In the genomic region with DNA sequence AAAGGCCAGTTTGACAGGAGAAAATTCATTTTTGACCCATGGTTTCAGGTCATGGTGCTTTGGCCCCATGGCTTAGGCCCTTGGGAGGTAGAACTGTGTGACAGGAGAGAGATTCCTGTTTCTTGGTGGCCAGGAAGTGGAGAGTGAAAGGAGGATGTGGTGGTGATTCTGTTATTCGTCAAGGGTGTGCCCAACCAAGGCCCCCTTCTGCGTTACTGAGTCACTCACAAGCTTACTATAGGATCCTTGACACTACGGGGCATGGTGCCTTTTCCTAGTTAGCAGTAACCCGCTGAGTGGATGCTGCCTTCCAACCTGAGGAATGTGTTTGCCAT, we compare ENCODE assay signal across 14 mouse cellular contexts. TPM values are rescaled to one million over a fixed set of nuclear protein-coding genes. Genes with fewer than 3 reads are reported as not detected.
DNase-seq lines count a peak whose midpoint lies in the region; ATAC-seq and TF ChIP-seq lines count a peak whose summit lies in the region.
"Had no signal": no experiment of that assay in that cellular context is flagged by ENCODE, and none has a peak within 500 bp of the region (broad histone marks: within the 10 kb centered on the region; RNA-seq: fewer than 3 reads in every experiment).

No protein-coding gene starts in this region.

- H3K9me3 ChIP-seq in heart, embryonic 16.5 days (replicated peaks; ENCODE audit: control insufficient read depth, low read length): no peaks in the 10 kb centered on the region
- 0 out of 2 replicates have a peak, but pooled peaks cover 4% of the 10 kb centered on the region for H3K9me3 ChIP-seq in hindbrain, embryonic 12.5 days (replicated peaks)
- H3K9me3 ChIP-seq: liver, embryonic 12.5 days; midbrain, embryonic 10.5 days had no signal

- WGBS in heart, embryonic 16.5 days: 51% methylated on average over 4 of the region's 4 CpGs
- 58% methylated on average over 4 of the region's 4 CpGs for WGBS in hindbrain, embryonic 12.5 days

- DNase-seq in heart, postnatal 36 days: no peak
- DNase-seq in frontal cortex, postnatal 25 days (ENCODE audit: low spot score in 2 of 2): no peak
- DNase-seq in spleen, postnatal 10 days (ENCODE audit: low spot score in 2 of 2): no peak
- DNase-seq: adrenal gland, adult 8-10 months; cerebellum, adult 11-12 months; forebrain, postnatal 0 days; heart, postnatal 4 days had no signal

- H3K27ac ChIP-seq in heart, embryonic 16.5 days (ENCODE audit: low read length): peak overlapping the region; percentile 41; the same call in 1 of the 2 replicates
- H3K27ac ChIP-seq in brown adipose tissue, adult 24 weeks (replicated peaks; ENCODE audit: low read depth, low read length): peak overlapping the region; percentile 10; the same call in 1 of the 2 replicates
- H3K27ac ChIP-seq in hindbrain, embryonic 12.5 days: no peak overlapping the region
- H3K27ac ChIP-seq: liver, embryonic 12.5 days; midbrain, embryonic 10.5 days had no signal

- intact Hi-C loops in heart, postnatal 36 days (cut with DNase I): no loop called here

- H3K4me3 ChIP-seq in heart, embryonic 16.5 days (ENCODE audit: low read length): no peak overlapping the region
- H3K4me3 ChIP-seq in C2C12 (ENCODE audit: insufficient read depth, poor library complexity, severe bottlenecking): no peak overlapping the region
- H3K4me3 ChIP-seq in brown adipose tissue, adult 24 weeks (ENCODE audit: insufficient read depth, low read depth, low read length): no peak overlapping the region
- H3K4me3 ChIP-seq in hindbrain, embryonic 12.5 days: no peak overlapping the region
- H3K4me3 ChIP-seq: liver, embryonic 12.5 days; midbrain, embryonic 10.5 days had no signal

- no peak for TF ChIP-seq CTCF in C2C12 (IDR thresholded peaks at IDR 0.05; ENCODE audit: control insufficient read depth, insufficient read depth, insufficient read length)

- ATAC-seq in heart, embryonic 16.5 days (replicated peaks; ENCODE audit: extremely low read depth, insufficient read depth, low FRiP score): no peak
- ATAC-seq in monocyte, adult 5-6 weeks (replicated peaks; ENCODE audit: insufficient number of reproducible peaks, low FRiP score, low TSS enrichment, poor library complexity, severe bottlenecking): peak; percentile 96
- ATAC-seq in hindbrain, embryonic 12.5 days (ENCODE audit: low FRiP score): no peak
- ATAC-seq: forebrain, postnatal 0 days; liver, embryonic 12.5 days had no signal

- H3K9ac ChIP-seq in heart, embryonic 16.5 days (ENCODE audit: low read length): no peak overlapping the region
- H3K9ac ChIP-seq in hindbrain, embryonic 12.5 days: no peak overlapping the region
- H3K9ac ChIP-seq: forebrain, postnatal 0 days; liver, embryonic 12.5 days had no signal

- no peak overlapping the region for H3K4me2 ChIP-seq in heart, embryonic 16.5 days (ENCODE audit: low read depth, low read length)
- no peak overlapping the region for H3K4me2 ChIP-seq in hindbrain, embryonic 12.5 days (replicated peaks)
- H3K4me2 ChIP-seq: liver, embryonic 12.5 days had no signal

- no peaks in the 10 kb centered on the region for H3K27me3 ChIP-seq in heart, embryonic 16.5 days (ENCODE audit: control insufficient read depth, insufficient read depth, low read length)
- H3K27me3 ChIP-seq in C2C12 (ENCODE audit: control insufficient read depth, insufficient read depth, insufficient read length): no peaks in the 10 kb centered on the region
- no peaks in the 10 kb centered on the region for H3K27me3 ChIP-seq in hindbrain, embryonic 12.5 days
- H3K27me3 ChIP-seq: liver, embryonic 12.5 days had no signal

- no peaks in the 10 kb centered on the region for H3K79me3 ChIP-seq in C2C12 (ENCODE audit: low read depth)

- peaks cover 14% of the 10 kb centered on the region for H3K4me1 ChIP-seq in heart, embryonic 16.5 days (ENCODE audit: control insufficient read depth, insufficient read depth, low read length)
- 0 out of 2 replicates have a peak, but pooled peaks cover 5% of the 10 kb centered on the region for H3K4me1 ChIP-seq in brown adipose tissue, adult 24 weeks (ENCODE audit: control insufficient read depth, insufficient read depth, insufficient read length, low read length)
- H3K4me1 ChIP-seq in hindbrain, embryonic 12.5 days: no peaks in the 10 kb centered on the region

- peaks cover 21% of the 10 kb centered on the region for H3K79me2 ChIP-seq in C2C12 (ENCODE audit: control insufficient read depth, insufficient read depth)

- H3ac ChIP-seq in C2C12 (ENCODE audit: control insufficient read depth, insufficient read length, low read depth): no peak overlapping the region

- H3K36me3 ChIP-seq in heart, embryonic 16.5 days (ENCODE audit: control insufficient read depth, insufficient read depth): no peaks in the 10 kb centered on the region; the same call in 1 of the 2 replicates
- H3K36me3 ChIP-seq in C2C12 (ENCODE audit: control insufficient read depth, insufficient read depth): no peaks in the 10 kb centered on the region
- H3K36me3 ChIP-seq in hindbrain, embryonic 12.5 days: no peaks in the 10 kb centered on the region

TF ChIP-seq in C2C12, 6 proteins besides CTCF, POLR2A, EP300 and RAD21:
- TF ChIP-seq FOSL1 (IDR thresholded peaks at IDR 0.05; ENCODE audit: insufficient read depth, low read length, poor library complexity, severe bottlenecking) (no peak), MAX (IDR thresholded peaks at IDR 0.05) (no peak), MYOG (IDR thresholded peaks at IDR 0.05; ENCODE audit: control insufficient read depth, extremely low read depth, insufficient read length) (no peak), CEBPB (IDR thresholded peaks at IDR 0.05; ENCODE audit: low read depth) (no peak), USF1 (IDR thresholded peaks at IDR 0.05; ENCODE audit: low read depth) (no peak), MYOD1 (IDR thresholded peaks at IDR 0.05; ENCODE audit: control insufficient read depth, insufficient read length, low read depth) (peak; percentile 10)

RNA-seq across cellular contexts. Expression of a gene that starts 50.7 kb away (rescaled TPM):
- polyA plus RNA-seq in heart, embryonic 16.5 days (2015; fragmentation: Nextera tagmentation; extraction: Ambion mirVana): 3.1 and 3.3 TPM in 2 replicates
- 10 to 100 TPM; 16.1 to 18.1 TPM for total RNA-seq in heart, postnatal 36 days (2021)
- polyA plus RNA-seq in C2C12 (2012; fragmentation: generic; extraction: Trizol): 3.1 TPM
- 36.9 and 40.8 TPM in 2 replicates for polyA plus RNA-seq in brown adipose tissue, adult 24 weeks (2012; ENCODE audit: insufficient read depth, insufficient read length, missing spikeins)
- 73.5 to 140 TPM (median 84.1 TPM) in 3 replicates for total RNA-seq in monocyte, adult 5-6 weeks (2017)
- polyA plus RNA-seq in hindbrain, embryonic 12.5 days (2016; fragmentation: Nextera tagmentation; extraction: Ambion mirVana): 3.9 and 4.1 TPM in 2 replicates
